Mouse (Mus musculus): ENCODE measurements around the gene Ift22. TPM values are rescaled to one million over a fixed set of nuclear protein-coding genes. Genes with fewer than 3 reads are reported as not detected.

Ift22 gene
- polyA plus RNA-seq (2014; fragmentation: Nextera tagmentation; extraction: Ambion mirVana), result 37.5 and 45.9 TPM in 2 replicates

DNA sequence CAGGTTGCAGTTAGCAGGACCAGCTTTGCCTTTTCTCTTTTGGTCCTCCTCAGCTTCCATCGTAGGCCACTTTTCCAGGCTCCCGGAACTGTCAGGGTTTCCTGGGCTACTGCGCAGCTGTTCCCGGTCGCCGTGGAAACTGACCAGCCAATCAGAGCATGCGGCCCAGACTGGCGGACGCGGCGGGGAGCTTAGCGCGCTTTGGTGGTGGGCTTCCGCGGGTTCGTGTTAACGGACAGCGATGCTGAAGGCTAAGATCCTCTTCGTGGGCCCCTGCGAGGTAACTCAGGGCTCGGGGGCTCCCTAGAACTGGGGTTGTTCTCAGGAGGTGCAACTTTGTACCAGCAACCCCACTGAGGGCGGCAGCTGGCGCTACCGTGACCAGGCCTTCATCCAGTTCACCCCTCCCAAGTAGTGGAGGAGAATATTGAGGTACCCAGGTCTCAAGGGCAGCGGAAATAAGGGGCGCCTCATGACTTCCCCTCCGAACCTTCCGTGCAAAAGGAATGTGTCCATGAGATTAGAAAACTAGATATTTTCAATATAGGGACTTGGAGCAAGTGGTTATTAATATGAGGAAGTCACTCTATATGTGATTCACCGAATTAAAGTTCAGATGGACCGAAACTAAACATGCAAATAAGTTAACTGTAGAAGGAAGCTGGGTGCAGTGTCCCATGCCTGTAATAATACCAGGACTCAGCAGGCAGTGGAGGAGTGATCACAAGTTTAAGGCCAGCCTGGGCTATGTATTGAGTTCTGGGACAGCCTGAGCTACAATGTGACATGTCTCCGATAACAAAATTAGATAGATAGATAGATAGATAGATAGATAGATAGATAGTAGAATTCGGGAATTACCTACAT lies at the start of gene Ift22:
Gene Ift22, plus strand, starts transcription at position 160 of the 867 bp plus-strand sequence.
- WGBS, result 8% methylated on average over 32 of the region's 32 CpGs
- Histone ChIP-seq H3K36me3 (ENCODE audit: control insufficient read depth, insufficient read depth, low read length) (peaks cover 23% of the 10 kb centered on the region), H3K4me2 (ENCODE audit: low read length) (peak within 1 kb of the TSS; percentile 84), H3K9ac (ENCODE audit: low read length) (peak within 1 kb of the TSS; percentile 77), H3K4me1 (ENCODE audit: control insufficient read depth in 2 of 2, insufficient read depth in 2 of 2, low read length in 2 of 2) (no peaks in the 10 kb centered on the region), H3K27ac (replicated peaks in 1 of 2; ENCODE audit: control insufficient read depth in 1 of 2, insufficient read depth in 1 of 2, low read depth in 2 of 2, low read length in 2 of 2) (no peak within 1 kb of the TSS), H3K4me3 (ENCODE audit: control insufficient read depth in 1 of 2, insufficient read depth in 1 of 2, low read depth in 1 of 2, low read length in 2 of 2) (peak within 1 kb of the TSS; percentile 54 to 90), H3K27me3 (ENCODE audit: control insufficient read depth, insufficient read depth, low read length) (no peaks in the 10 kb centered on the region), H3K9me3 (ENCODE audit: control insufficient read depth, low read length) (0 out of 2 replicates have a peak, but pooled peaks cover 3% of the 10 kb centered on the region)
- peak; percentile 84 for ATAC-seq (ENCODE audit: insufficient number of reproducible peaks, insufficient read depth, low FRiP score, low read depth)

DNA sequence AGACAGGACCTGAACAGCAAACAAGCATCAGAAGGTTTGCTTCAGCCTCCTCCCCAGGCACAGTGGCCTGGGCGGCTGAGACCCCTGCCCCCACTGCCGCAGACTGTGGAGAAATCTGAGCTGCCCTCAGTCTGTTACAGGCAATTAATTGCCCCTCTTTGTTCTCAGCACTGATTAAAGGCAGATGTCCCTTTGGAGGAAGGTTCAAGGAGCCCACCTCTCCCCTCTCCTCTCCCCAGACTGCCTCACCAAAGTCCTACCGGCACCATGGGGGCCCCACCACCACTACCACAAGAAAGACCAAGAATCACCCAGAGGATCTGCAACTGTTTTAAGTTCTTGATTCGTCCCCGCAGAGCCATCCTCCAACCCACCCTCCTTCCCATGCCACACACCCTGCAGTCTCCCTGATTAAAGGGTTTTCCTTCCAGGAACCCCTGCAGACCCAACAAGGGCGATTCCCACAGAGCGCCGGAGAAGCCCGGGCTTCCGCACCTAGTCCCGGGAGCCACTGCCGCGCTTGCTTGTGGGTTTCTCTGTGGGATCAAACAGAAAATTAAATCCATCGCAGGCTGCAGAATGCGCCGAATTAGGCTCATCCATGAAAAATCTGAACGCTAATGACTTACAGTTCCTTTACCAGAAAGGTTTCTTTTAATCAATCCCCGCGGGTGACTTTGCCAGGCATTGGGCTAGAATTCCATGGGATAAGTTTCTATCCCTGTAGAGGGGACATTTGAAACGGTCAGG lies 46.6 kb upstream of the Ift22 start:
- Histone ChIP-seq H3K27ac (replicated peaks in 1 of 2; ENCODE audit: control insufficient read depth in 1 of 2, insufficient read depth in 1 of 2, low read depth in 2 of 2, low read length in 2 of 2) (no peak overlapping the region), H3K4me1 (ENCODE audit: control insufficient read depth in 2 of 2, insufficient read depth in 2 of 2, low read length in 2 of 2) (peaks cover 27 to 28% of the 10 kb centered on the region in 2 experiments), H3K9ac (ENCODE audit: low read length) (0 out of 2 replicates have a peak overlapping the region, but pooled peaks have one; percentile 2), H3K36me3 (ENCODE audit: control insufficient read depth, insufficient read depth, low read length) (no peaks in the 10 kb centered on the region), H3K4me3 (ENCODE audit: control insufficient read depth in 1 of 2, insufficient read depth in 1 of 2, low read depth in 1 of 2, low read length in 2 of 2) (no peak overlapping the region), H3K4me2 (ENCODE audit: low read length) (peak overlapping the region; percentile 38), H3K27me3 (ENCODE audit: control insufficient read depth, insufficient read depth, low read length) (peaks cover 18% of the 10 kb centered on the region), H3K9me3 (ENCODE audit: control insufficient read depth, low read length) (no peaks in the 10 kb centered on the region)
- ATAC-seq (ENCODE audit: insufficient number of reproducible peaks, insufficient read depth, low FRiP score, low read depth), result no peak
- 16% methylated on average over 20 of the region's 20 CpGs for WGBS

DNA sequence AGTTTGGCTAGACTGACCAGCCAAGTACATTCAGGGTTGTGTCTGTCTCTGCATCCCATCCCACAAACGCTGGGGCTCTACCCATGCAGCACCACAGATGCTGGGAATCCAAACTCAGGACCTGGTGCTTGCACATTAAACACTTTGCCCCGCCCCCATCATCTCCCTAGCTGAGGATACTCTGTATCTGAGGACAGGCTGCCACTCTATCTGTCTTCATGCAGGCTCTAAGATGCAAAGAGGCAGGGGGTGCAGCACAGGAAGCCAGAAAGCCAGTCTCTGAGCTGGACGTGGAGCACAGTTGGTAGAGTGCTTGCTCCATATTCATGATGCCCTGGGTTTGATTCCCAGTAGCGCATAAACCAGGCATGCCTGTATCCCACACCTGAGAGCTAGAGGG lies 45.1 kb upstream of the Ift22 start:
- no peak for ATAC-seq (ENCODE audit: insufficient number of reproducible peaks, insufficient read depth, low FRiP score, low read depth)
- WGBS, result 64% methylated on average over 4 of the region's 4 CpGs
- H3K9me3 ChIP-seq (ENCODE audit: control insufficient read depth, low read length), result no peaks in the 10 kb centered on the region
- no peak overlapping the region for H3K4me2 ChIP-seq (ENCODE audit: low read length)
- peak overlapping the region; percentile 67 to 86; a peak in 3 of 4 replicates for H3K27ac ChIP-seq (replicated peaks in 1 of 2; ENCODE audit: control insufficient read depth in 1 of 2, insufficient read depth in 1 of 2, low read depth in 2 of 2, low read length in 2 of 2)
- no peak overlapping the region for H3K9ac ChIP-seq (ENCODE audit: low read length)
- peaks cover 18% of the 10 kb centered on the region for H3K27me3 ChIP-seq (ENCODE audit: control insufficient read depth, insufficient read depth, low read length)
- no peaks in the 10 kb centered on the region for H3K36me3 ChIP-seq (ENCODE audit: control insufficient read depth, insufficient read depth, low read length)
- H3K4me1 ChIP-seq (ENCODE audit: control insufficient read depth in 2 of 2, insufficient read depth in 2 of 2, low read length in 2 of 2), result peaks cover 27 to 28% of the 10 kb centered on the region in 2 experiments
- no peak overlapping the region for H3K4me3 ChIP-seq (ENCODE audit: control insufficient read depth in 1 of 2, insufficient read depth in 1 of 2, low read depth in 1 of 2, low read length in 2 of 2)

DNA sequence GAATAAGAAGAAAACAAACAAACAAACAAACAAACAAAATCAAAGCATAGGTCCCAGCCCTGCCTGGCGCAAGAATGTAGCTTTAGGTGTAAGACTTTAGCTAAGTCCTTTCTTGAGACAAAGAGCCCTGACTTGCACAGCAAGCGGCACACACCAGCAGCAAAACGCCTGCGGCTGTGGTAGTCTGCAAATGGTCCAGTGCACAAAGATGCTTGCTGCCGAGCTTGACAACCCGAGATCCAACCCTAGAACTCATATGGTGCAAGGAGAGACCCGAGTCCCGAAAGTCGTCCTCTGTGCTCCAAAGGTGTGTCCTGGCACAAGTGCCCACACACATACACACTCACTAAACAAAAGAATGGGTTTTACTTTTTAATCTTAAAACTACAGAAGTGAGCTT lies 44.7 kb upstream of the Ift22 start:
- Histone ChIP-seq H3K27ac (replicated peaks in 1 of 2; ENCODE audit: control insufficient read depth in 1 of 2, insufficient read depth in 1 of 2, low read depth in 2 of 2, low read length in 2 of 2) (peak overlapping the region; percentile 67 to 86), H3K27me3 (ENCODE audit: control insufficient read depth, insufficient read depth, low read length) (peaks cover 18% of the 10 kb centered on the region), H3K9ac (ENCODE audit: low read length) (no peak overlapping the region; the same call in 1 of the 2 replicates), H3K4me1 (ENCODE audit: control insufficient read depth in 2 of 2, insufficient read depth in 2 of 2, low read length in 2 of 2) (peaks cover 27 to 28% of the 10 kb centered on the region in 2 experiments), H3K4me3 (ENCODE audit: control insufficient read depth in 1 of 2, insufficient read depth in 1 of 2, low read depth in 1 of 2, low read length in 2 of 2) (no peak overlapping the region), H3K4me2 (ENCODE audit: low read length) (peak overlapping the region; percentile 48), H3K9me3 (ENCODE audit: control insufficient read depth, low read length) (no peaks in the 10 kb centered on the region), H3K36me3 (ENCODE audit: control insufficient read depth, insufficient read depth, low read length) (no peaks in the 10 kb centered on the region)
- 50% methylated on average over 9 of the region's 9 CpGs for WGBS
- no peak for ATAC-seq (ENCODE audit: insufficient number of reproducible peaks, insufficient read depth, low FRiP score, low read depth)

DNA sequence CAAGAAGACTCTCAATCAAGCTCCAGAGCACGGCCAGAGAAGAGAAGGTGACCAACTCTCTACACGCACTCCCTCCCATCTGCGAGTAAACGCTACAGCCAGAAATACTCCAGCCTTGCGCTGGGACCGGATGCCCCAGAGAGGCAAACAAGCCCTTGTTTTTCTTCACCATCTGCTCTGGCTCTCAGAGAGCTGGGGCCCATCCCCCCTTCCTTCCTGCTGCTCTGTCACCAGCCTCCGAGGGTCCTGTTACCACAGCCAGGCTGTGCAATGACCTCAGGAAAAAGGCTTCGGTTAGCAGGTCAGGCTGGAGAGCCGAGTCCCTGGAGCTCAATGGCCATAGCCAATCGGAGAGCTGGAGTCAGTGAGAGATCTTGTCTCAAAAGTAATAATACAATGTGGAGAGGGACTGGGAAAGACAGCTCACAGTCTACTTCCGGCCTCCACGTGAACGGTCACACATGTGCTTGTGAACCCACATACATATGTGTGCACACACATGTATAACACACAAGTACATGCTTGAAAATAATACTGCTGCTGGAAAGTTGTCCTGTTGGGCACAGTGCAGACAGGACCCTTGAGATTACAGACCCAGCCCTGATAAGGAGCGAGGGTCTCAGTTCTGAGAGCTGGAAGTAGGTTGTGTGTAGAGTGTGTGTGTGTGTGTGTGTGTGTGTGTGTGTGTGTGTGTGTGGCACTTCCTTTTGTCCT lies 43.8 kb upstream of the Ift22 start:
- Histone ChIP-seq H3K9ac (ENCODE audit: low read length) (no peak overlapping the region), H3K4me1 (ENCODE audit: control insufficient read depth in 2 of 2, insufficient read depth in 2 of 2, low read length in 2 of 2) (peaks cover 27 to 28% of the 10 kb centered on the region in 2 experiments), H3K9me3 (ENCODE audit: control insufficient read depth, low read length) (no peaks in the 10 kb centered on the region), H3K4me3 (ENCODE audit: control insufficient read depth in 1 of 2, insufficient read depth in 1 of 2, low read depth in 1 of 2, low read length in 2 of 2) (no peak overlapping the region), H3K36me3 (ENCODE audit: control insufficient read depth, insufficient read depth, low read length) (no peaks in the 10 kb centered on the region), H3K27me3 (ENCODE audit: control insufficient read depth, insufficient read depth, low read length) (peaks cover 18% of the 10 kb centered on the region), H3K27ac (replicated peaks in 1 of 2; ENCODE audit: control insufficient read depth in 1 of 2, insufficient read depth in 1 of 2, low read depth in 2 of 2, low read length in 2 of 2) (peak overlapping the region; percentile 67 to 86), H3K4me2 (ENCODE audit: low read length) (peak overlapping the region; percentile 48)
- peak; percentile 81 for ATAC-seq (ENCODE audit: insufficient number of reproducible peaks, insufficient read depth, low FRiP score, low read depth)
- WGBS, result 3% methylated on average over 14 of the region's 14 CpGs

DNA sequence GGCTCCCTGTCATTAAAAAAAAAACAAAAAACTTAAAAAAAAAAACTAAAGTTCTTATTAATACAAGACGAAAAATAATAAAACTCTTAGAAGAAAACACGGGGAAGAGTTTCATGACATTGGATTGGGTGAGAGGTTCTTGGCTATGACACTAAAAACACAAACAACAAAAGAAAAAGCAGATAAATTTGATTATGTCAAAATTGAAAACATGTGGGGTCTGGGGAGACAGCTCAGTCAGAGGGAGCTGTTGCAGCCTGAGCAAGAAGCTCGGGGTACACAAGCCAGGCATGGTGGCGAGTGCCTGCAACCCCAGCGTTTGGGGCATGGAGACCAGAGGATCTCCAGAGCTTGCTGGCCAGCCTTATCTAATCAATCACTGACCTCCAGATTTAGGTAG lies 40.2 kb upstream of the Ift22 start:
- no peak overlapping the region for H3K27ac ChIP-seq (replicated peaks in 1 of 2; ENCODE audit: control insufficient read depth in 1 of 2, insufficient read depth in 1 of 2, low read depth in 2 of 2, low read length in 2 of 2)
- no peaks in the 10 kb centered on the region for H3K9me3 ChIP-seq (ENCODE audit: control insufficient read depth, low read length)
- no peaks in the 10 kb centered on the region for H3K36me3 ChIP-seq (ENCODE audit: control insufficient read depth, insufficient read depth, low read length)
- no peak for ATAC-seq (ENCODE audit: insufficient number of reproducible peaks, insufficient read depth, low FRiP score, low read depth)
- H3K4me2 ChIP-seq (ENCODE audit: low read length), result no peak overlapping the region
- no peak overlapping the region for H3K4me3 ChIP-seq (ENCODE audit: control insufficient read depth in 1 of 2, insufficient read depth in 1 of 2, low read depth in 1 of 2, low read length in 2 of 2)
- peaks cover 3% of the 10 kb centered on the region; the same call in 1 of the 2 replicates for H3K27me3 ChIP-seq (ENCODE audit: control insufficient read depth, insufficient read depth, low read length)
- no peak overlapping the region for H3K9ac ChIP-seq (ENCODE audit: low read length)
- H3K4me1 ChIP-seq (ENCODE audit: control insufficient read depth in 2 of 2, insufficient read depth in 2 of 2, low read length in 2 of 2), result peaks cover 21 to 22% of the 10 kb centered on the region in 2 experiments
- 63% methylated on average over 5 of the region's 5 CpGs for WGBS

DNA sequence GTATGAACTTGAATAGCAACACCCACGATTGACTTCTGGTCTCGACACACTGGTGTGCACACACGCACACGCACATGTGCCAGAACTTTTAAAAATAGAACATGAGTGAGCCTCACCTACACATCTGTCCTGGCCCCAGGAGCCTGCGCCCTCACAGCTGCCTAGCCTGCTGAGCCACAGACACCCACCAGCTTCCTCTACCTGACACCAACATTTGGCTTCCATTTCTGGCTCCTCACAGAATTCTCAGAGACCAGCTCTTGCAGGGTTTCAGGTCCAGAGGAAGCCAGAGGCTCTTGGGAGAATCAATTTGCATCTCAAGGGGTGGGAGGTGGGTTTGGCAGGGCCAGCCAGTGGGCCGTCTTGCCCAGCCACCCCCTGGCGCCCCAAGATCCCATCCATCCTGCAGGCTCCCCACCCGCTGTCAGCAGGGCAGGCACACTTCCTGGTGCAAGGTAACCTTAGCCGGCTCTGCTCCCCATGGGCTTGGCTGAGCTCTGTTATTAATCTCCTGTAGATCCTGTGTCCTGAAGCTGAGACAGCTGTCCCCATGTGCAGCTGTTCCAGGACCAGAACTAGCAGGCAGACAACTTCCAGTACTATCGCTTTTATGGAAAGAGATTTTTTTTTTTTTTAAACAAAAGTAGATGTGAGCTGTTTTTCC lies 38.4 kb upstream of the Ift22 start:
- no peaks in the 10 kb centered on the region for H3K36me3 ChIP-seq (ENCODE audit: control insufficient read depth, insufficient read depth, low read length)
- H3K9ac ChIP-seq (ENCODE audit: low read length), result no peak overlapping the region
- H3K27me3 ChIP-seq (ENCODE audit: control insufficient read depth, insufficient read depth, low read length), result no peaks in the 10 kb centered on the region
- H3K4me1 ChIP-seq (ENCODE audit: control insufficient read depth in 2 of 2, insufficient read depth in 2 of 2, low read length in 2 of 2), result peaks cover 3% of the 10 kb centered on the region in 2 experiments
- no peak overlapping the region for H3K27ac ChIP-seq (replicated peaks in 1 of 2; ENCODE audit: control insufficient read depth in 1 of 2, insufficient read depth in 1 of 2, low read depth in 2 of 2, low read length in 2 of 2)
- WGBS, result 52% methylated on average over 10 of the region's 10 CpGs
- H3K4me2 ChIP-seq (ENCODE audit: low read length), result no peak overlapping the region
- no peaks in the 10 kb centered on the region for H3K9me3 ChIP-seq (ENCODE audit: control insufficient read depth, low read length)
- ATAC-seq (ENCODE audit: insufficient number of reproducible peaks, insufficient read depth, low FRiP score, low read depth), result no peak
- no peak overlapping the region for H3K4me3 ChIP-seq (ENCODE audit: control insufficient read depth in 1 of 2, insufficient read depth in 1 of 2, low read depth in 1 of 2, low read length in 2 of 2)

Data from heart, embryonic 14.5 days (tissue).